Mouse (Mus musculus) neural tube, embryonic 11.5 days (tissue): ENCODE measurements at regions not wholly inside any gene's neighbourhood (a gene's known extent, or its start where the extent isn't known, plus 50 kb on each side); places are given as distances from the start of the nearest gene placed in this dataset.
A peak's percentile ranks its signal among the peaks of the same experiment; 100 is the strongest.

ENCODE experiments used
- ATAC-seq: fragments of 200-750 bp; cut with Nextera tagmentation; 2 replicates; pipeline ENCODE4 v1.8.0; 2017; ENCODE audit warnings: moderate number of reproducible peaks, mild to moderate bottlenecking, moderate TSS enrichment, moderate library complexity; ENCODE audit not compliant: insufficient read depth, low FRiP score, low TSS enrichment
- DNase-seq: peaks from one replicate; pipeline ENCODE4 v3.0.0-alpha.2; 2015; ENCODE audit warnings: low spot score
- H3K27ac ChIP-seq: fragments of 300-500 bp; sonication (generic); 2 replicates; pipeline ENCODE4 v1.5.1; 2014; ENCODE audit warnings: low read depth, mild to moderate bottlenecking, low read length
- H3K27me3 ChIP-seq: fragments of 300-500 bp; sonication (generic); 2 replicates; pipeline ENCODE4 v1.6.1; 2014; ENCODE audit warnings: mild to moderate bottlenecking, low read length, mixed read lengths; ENCODE audit not compliant: control insufficient read depth, insufficient read depth
- H3K36me3 ChIP-seq: fragments of 300-500 bp; sonication (generic); 2 replicates; pipeline ENCODE4 v1.6.1; 2014; ENCODE audit warnings: mild to moderate bottlenecking, low read length, moderate library complexity, mixed read lengths; ENCODE audit not compliant: control insufficient read depth, insufficient read depth
- H3K4me1 ChIP-seq: fragments of 300-500 bp; sonication (generic); 2 replicates; pipeline ENCODE4 v1.6.1; 2014; ENCODE audit warnings: low read length, mixed read lengths; ENCODE audit not compliant: control insufficient read depth, insufficient read depth
- H3K4me2 ChIP-seq: fragments of 300-500 bp; sonication (generic); 2 replicates; pipeline ENCODE4 v1.6.1; 2014; ENCODE audit warnings: low read depth, mild to moderate bottlenecking, moderate library complexity
- H3K4me3 ChIP-seq: fragments of 300-500 bp; sonication (generic); 2 replicates; pipeline ENCODE4 v1.5.1; 2014; ENCODE audit warnings: low read depth, low read length
- H3K9ac ChIP-seq: fragments of 300-500 bp; sonication (generic); 2 replicates; pipeline ENCODE4 v1.6.1; 2014; ENCODE audit warnings: mild to moderate bottlenecking, low read length
- H3K9me3 ChIP-seq: fragments of 300-500 bp; sonication (generic); 2 replicates; pipeline ENCODE4 v1.6.1; 2016; ENCODE audit warnings: low read length; ENCODE audit not compliant: control insufficient read depth
- WGBS: fragments of 180-500 bp; shearing (Covaris S2); extraction: QIAGEN DNeasy Blood & Tissue Kit; methylation state at CpG from one replicate; pipeline ENCODE4 v1.1.7; 2014; 5-methylcytosine and 5-hydroxymethylcytosine counted together

DNA sequence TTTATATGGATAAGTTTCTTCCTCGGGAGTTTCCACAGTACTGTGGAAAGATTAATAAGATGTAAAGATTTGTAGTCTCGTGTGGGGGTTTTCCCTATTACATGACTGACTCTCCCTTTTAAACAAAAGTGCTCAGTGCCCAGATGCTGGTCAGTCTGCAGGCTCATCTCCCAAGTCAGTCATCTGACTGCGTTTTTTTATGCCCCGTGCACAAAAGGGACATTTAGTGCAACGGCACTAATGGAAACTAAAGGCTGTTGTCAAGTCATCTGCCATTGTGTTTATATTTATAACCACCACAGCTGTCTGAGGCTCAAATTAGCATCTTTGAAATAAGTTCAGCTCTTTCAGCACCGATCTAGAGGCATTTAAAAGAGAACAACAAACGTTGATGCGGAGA is 110.7 kb upstream of the Phyhipl start:
- H3K9me3 ChIP-seq = no peaks in the 10 kb centered on the region
- H3K27me3 ChIP-seq = no peaks in the 10 kb centered on the region
- no peaks in the 10 kb centered on the region for H3K36me3 ChIP-seq
- H3K4me1 ChIP-seq = no peaks in the 10 kb centered on the region
- no peak overlapping the region for H3K9ac ChIP-seq
- 27% methylated on average over 8 of the region's 8 CpGs for WGBS
- no peak overlapping the region for H3K4me3 ChIP-seq
- ATAC-seq (peak; percentile 77), DNase-seq (no peak)
- H3K27ac ChIP-seq = peak overlapping the region; percentile 64
- H3K4me2 ChIP-seq = no peak overlapping the region

DNA sequence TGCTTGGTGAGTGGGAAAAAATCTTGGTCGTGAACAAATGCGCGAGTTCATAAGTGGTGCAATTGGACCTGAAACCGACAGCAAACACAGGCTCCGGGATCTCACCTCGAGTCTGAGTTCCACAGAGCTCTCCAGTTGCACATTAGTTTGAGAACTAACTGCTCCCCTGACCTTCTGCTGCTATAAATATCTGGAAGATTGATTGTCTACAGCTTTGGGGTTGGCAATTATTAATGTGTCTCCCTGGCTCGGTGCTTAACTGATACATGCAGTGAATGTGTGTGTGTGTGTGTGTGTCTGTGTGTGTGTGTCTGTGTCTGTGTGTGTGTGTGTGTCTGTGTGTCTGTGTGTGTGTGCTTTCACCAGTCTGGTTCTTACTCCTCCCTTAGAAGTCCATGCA is 107.4 kb upstream of the Phyhipl start:
- no peak for DNase-seq
- Histone ChIP-seq H3K9me3 (no peaks in the 10 kb centered on the region), H3K4me1 (no peaks in the 10 kb centered on the region), H3K9ac (no peak overlapping the region), H3K36me3 (no peaks in the 10 kb centered on the region), H3K27me3 (no peaks in the 10 kb centered on the region), H3K4me2 (no peak overlapping the region), H3K27ac (no peak overlapping the region), H3K4me3 (no peak overlapping the region)
- WGBS = 70% methylated on average over 7 of the region's 7 CpGs
- ATAC-seq = no peak

- Histone ChIP-seq H3K4me2 (no peak overlapping the region), H3K4me1 (no peaks in the 10 kb centered on the region), H3K9me3 (no peaks in the 10 kb centered on the region), H3K27ac (no peak overlapping the region), H3K36me3 (no peaks in the 10 kb centered on the region), H3K27me3 (no peaks in the 10 kb centered on the region), H3K4me3 (no peak overlapping the region), H3K9ac (no peak overlapping the region)
- DNase-seq (no peak), ATAC-seq (no peak)
- WGBS = 80% methylated on average over 7 of the region's 7 CpGs
Observed at GRCm38 (mm10) chr10:70759686-70760085, 103.9 kb upstream of the Phyhipl start.

- Histone ChIP-seq H3K9me3 (no peaks in the 10 kb centered on the region), H3K4me3 (no peak overlapping the region), H3K27ac (no peak overlapping the region), H3K4me2 (no peak overlapping the region), H3K36me3 (no peaks in the 10 kb centered on the region), H3K27me3 (no peaks in the 10 kb centered on the region), H3K4me1 (no peaks in the 10 kb centered on the region), H3K9ac (no peak overlapping the region)
- WGBS = 54% methylated on average over 8 of the region's 8 CpGs
- DNase-seq (no peak), ATAC-seq (no peak)
Observed at GRCm38 (mm10) chr10:70751771-70752170, 96.0 kb upstream of the Phyhipl start.

DNA sequence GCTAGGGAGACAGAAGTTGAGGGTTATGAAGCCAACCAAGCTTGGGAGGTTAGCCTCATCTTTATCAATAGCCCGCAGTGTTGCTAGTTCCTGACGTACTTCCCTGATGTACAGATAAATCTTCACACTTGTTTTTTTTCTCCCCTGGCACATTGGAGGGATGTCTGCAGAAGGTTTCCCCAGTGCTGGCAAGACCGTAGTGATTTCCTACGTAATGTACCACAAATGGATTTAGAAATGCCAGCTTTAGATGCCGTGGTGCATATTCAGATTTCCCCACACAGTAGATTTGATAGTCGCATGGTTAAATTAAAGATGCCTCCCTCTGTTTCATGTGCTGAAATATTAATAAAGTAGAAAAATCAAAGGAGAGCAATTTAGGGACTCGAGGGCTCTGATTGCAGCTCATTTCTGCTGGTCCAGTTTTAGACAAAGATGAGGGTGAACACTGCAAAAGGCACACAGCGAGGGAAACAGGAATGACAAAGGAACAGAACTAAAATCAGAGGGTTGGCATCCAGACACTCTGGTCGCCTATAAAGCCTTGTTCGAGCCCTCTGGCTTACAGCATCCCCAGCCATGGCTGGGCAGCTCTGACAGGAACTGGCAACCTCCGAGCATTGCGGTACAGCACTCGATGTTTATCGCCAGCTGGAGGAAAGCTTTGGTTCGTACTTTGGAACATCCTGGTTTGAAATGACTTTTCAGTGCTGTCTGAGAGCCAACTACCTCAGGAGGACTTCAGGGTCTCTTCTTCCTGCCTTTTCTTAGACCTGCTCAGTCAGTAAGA is 94.8 kb upstream of the Phyhipl start:
- ATAC-seq = no peak
- no peak for DNase-seq

DNA sequence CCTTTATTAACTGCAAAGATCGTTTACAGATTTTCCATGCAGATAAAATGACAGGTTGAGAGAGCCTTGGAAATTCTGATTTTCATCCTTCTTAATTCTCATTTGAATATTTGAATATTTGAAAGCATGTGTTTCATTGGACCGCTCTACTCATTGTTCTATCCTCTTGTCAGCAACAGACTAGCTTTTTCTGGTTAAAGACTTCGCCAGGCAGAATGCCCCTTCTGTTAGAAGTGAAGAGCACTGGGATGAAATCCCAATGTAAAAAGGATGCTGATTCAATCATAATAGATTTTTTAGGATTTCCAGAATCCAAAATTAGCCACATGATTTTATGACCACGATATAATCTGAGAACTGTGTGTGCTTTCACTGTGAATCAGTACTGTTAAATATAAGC is 90.8 kb upstream of the Phyhipl start:
- H3K36me3 ChIP-seq = no peaks in the 10 kb centered on the region
- H3K9me3 ChIP-seq = no peaks in the 10 kb centered on the region
- H3K9ac ChIP-seq = no peak overlapping the region
- H3K4me2 ChIP-seq = no peak overlapping the region
- ATAC-seq (no peak), DNase-seq (no peak)
- 88% methylated on average over 4 of the region's 4 CpGs for WGBS
- H3K4me3 ChIP-seq = no peak overlapping the region
- no peak overlapping the region for H3K27ac ChIP-seq
- H3K27me3 ChIP-seq = no peaks in the 10 kb centered on the region
- no peaks in the 10 kb centered on the region for H3K4me1 ChIP-seq

More for the DNA sequence above, 94.8 kb upstream of the Phyhipl start:
- Histone ChIP-seq H3K27me3 (no peaks in the 10 kb centered on the region), H3K9me3 (no peaks in the 10 kb centered on the region), H3K4me1 (no peaks in the 10 kb centered on the region), H3K4me3 (no peak overlapping the region), H3K36me3 (no peaks in the 10 kb centered on the region), H3K27ac (no peak overlapping the region), H3K9ac (no peak overlapping the region), H3K4me2 (no peak overlapping the region)
- 91% methylated on average over 15 of the region's 15 CpGs for WGBS

- Histone ChIP-seq H3K36me3 (no peaks in the 10 kb centered on the region), H3K4me2 (no peak overlapping the region)
- no peak for DNase-seq
Observed at GRCm38 (mm10) chr10:70741909-70742308, 86.1 kb upstream of the Phyhipl start.

DNA sequence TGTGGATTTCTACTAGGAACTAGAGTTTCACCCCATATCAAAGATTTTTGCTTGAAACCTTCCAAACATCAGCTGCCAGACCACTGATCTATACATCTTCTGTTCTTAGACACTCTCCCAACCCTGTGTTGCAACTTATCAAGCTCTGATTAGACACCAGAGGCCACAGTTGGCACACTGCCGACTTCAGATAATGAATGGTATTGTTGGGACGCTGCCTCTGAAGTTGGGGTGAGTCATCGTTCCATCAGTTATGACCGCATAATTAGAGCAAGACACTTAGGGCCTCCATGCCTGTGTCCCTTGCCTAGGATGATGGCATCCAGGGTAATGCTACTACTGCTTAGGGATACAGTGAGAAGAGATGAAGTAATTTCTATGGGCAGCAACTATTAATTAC is 84.3 kb upstream of the Phyhipl start:
- Histone ChIP-seq H3K4me1 (no peaks in the 10 kb centered on the region), H3K36me3 (no peaks in the 10 kb centered on the region), H3K27me3 (no peaks in the 10 kb centered on the region), H3K9me3 (no peaks in the 10 kb centered on the region), H3K9ac (no peak overlapping the region), H3K4me2 (no peak overlapping the region), H3K4me3 (no peak overlapping the region), H3K27ac (no peak overlapping the region)
- ATAC-seq = no peak
- WGBS = 93% methylated on average over 4 of the region's 4 CpGs
- DNase-seq = no peak

More at GRCm38 (mm10) chr10:70741909-70742308, 86.1 kb upstream of the Phyhipl start:
- Histone ChIP-seq H3K4me3 (no peak overlapping the region), H3K4me1 (no peaks in the 10 kb centered on the region), H3K9me3 (no peaks in the 10 kb centered on the region), H3K27ac (no peak overlapping the region), H3K27me3 (no peaks in the 10 kb centered on the region), H3K9ac (no peak overlapping the region)
- no peak for ATAC-seq

GRCm38 (mm10) chr10:70739348-70739966 is 83.7 kb upstream of the Phyhipl start:
- Histone ChIP-seq H3K9ac (no peak overlapping the region), H3K4me3 (no peak overlapping the region), H3K4me2 (no peak overlapping the region), H3K27me3 (no peaks in the 10 kb centered on the region), H3K36me3 (no peaks in the 10 kb centered on the region), H3K9me3 (no peaks in the 10 kb centered on the region), H3K4me1 (no peaks in the 10 kb centered on the region), H3K27ac (no peak overlapping the region)
- ATAC-seq (no peak), DNase-seq (no peak)
- WGBS = 75% methylated on average over 9 of the region's 9 CpGs
